Mouse (Mus musculus) T-helper 1 cell (primary cell): ENCODE results near the gene Krt34.

Source experiments
- in situ Hi-C: fragments of 300-600 bp; cut with MboI, MseI; formaldehyde crosslinking; loops from one replicate; pipeline ENCODE4 v1.15.1; 2025; ENCODE audit warnings: high pct_unique_total_duplicates

Gene Krt34

GRCm38 (mm10) chr11:100041454-100041853 is at the start of gene Krt34:
Gene Krt34, minus strand, starts transcription at chr11:100041554.
- in situ Hi-C loops: loop anchor here (25.0 kb wide), 1 partner anchor 954 kb away; the partner anchor contains the start of gene Tns4

DNA sequence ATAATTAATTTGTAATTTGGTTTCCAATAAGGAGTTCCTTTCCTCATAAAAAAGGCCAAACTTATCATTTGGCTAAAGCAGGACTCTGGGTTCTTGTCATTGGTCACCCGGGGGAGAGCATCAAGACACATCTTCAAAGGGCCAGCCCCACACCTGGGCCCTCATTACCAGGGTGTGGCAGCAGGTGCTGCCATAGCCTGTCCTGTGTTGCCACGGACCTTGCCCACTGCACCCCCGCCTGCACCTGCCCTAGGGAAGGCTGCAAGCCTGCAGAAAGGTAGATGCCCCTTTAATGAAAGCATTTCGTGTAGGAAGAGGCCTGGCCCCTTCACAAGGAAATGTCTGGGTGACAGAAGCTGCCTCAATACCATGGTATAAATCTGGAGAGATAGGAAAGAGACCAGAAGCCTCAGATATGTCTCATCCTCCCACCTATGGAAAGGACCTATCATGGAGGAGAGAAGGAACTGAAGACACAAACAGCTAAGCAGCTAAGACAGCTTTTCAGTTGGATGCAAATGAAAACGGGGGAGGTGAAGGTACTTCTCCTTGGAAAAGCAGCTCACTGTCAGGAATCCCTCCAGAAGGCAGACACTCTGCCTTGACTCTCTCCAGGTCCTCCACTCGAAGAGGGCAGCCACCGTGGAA is 47.1 kb upstream of the Krt34 start:
- in situ Hi-C loops: no loop called here

DNA sequence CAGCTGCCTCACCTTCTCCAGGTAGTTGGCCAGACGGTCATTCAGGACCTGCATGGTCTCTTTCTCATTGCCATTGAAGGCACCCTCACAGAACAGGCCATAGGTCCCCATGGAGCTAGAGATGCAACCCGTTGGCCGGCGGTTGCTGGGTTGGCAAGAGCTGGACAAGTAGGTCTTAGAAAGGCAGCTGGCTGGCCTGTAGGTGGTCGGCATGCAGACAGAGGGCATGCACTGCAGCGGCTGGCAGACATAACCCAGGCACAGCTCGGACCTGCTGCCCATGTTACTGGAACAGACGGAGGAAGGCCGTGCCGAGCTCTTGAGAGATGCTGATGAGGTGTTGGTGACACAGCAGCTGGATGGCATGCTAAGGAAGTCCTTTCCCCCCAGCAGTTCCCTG is 46.5 kb upstream of the Krt34 start, which contains the start of gene Krt32:
Gene Krt32, minus strand, starts transcription at position 366 of the 400 bp plus-strand sequence.
- in situ Hi-C loops: no loop called here

DNA sequence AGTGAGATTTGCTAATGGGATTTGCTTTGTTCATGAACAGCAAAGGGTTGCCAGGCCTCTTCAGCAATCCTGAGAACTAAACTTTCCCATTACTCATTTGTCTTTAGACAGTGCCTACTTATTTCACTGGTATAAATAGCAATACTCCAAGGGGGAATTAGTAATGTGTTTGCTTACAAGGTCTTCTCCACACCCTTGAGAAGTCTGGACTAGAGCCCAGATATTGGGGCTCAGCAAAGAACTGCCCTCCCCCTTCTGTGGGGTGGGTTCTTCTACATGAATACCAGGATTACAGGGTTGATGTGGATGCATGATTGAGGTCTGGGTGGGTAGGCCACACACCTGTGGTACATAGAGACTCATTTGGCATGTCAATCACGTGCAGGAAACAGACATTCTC is 32.5 kb upstream of the Krt34 start:
- in situ Hi-C loops: no loop called here

DNA sequence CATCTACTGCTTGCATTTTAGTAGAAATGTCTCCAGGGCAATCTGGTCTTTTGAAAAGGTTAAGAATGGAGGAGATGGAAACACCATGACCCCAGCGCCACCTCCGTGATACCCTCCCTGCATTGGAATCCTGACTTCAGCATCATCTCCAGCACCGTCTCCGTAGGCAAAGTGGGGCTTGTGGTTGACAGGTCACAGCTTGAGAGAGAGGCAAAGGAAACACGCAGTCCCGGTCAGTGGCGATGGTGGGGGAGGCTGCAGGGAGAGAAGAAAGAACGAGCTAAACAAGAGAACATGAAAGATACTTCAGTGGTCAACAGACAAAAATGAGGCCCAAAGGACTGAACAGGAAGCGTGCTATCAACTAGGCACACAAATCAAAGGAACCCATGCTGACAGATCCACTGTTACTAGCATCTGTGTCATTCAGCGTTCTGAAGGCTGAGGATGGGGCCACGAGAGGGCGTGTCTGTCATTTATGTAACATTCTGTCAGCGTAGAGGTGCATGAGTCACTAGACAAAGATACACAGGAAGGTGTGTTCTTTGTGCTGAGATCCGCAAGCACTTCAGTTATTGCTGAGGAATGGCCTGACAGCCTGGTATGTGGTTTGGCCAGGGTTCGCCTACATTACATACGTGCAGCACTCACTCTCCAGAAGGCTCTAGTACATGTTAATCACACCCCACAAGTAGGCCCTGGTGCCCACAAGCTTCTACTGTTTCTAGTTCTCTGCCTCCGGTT is 26.1 kb upstream of the Krt34 start:
- in situ Hi-C loops: no loop called here

DNA sequence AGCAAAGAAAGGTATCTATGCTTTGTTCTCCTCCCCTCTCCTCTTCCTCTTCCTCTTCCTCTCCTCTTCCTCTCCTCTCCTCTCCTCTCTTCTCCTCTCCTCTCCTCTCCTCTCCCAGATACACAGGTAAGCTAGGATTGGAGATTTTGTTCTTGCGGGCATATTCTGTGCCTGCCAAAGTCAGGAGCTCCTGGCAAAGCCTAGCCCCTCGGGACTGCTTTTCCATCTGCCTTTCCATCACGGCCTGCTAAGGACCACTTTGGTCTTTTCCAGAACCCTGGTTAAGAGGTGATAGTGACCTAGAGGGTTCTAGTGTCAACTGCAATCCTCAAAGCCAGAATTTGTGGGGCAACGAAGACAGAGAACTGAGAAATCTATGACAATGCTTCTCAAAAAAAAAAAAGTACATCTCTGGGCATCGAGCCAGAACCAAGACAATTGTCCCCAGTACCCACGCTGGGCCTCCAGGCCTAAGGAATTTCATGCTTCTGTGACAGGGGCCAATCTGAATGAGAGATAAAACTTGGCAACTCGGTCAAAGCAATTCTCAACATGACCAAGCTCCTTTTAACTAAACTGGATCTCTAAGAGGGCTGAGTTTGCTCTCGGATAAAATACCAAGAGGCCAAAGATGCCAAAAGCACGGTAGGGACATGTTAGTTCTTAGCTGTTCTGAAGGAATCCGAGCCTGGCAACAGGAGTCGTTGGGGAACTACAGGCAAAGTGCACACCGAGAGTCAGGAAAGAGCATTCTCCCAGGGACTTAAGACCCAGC is 25.1 kb upstream of the Krt34 start:
- in situ Hi-C loops: no loop called here

DNA sequence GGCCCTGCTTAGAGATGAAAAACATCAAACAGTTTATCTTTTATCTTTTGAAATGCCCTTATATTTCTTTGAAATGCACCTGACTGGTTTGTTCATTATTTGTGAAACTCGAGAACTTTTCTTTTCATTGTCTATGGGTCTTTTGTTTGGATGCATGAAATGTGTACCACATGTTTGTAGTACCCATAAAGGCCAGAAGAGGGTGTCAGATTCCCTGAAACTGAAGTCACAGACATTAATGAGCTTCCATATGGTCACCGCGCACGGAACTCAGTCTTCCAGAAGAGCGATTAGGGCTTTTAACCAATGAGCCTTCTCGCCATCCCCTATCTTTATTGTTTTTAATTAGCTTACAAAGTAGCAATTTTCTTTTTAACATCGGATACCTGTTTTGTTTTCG is 17.5 kb upstream of the Krt34 start:
- in situ Hi-C loops: no loop called here

GRCm38 (mm10) chr11:100055686-100056655 is 14.6 kb upstream of the Krt34 start:
- in situ Hi-C loops: no loop called here

- in situ Hi-C loops: no loop called here
Measured at GRCm38 (mm10) chr11:100050451-100050850, 9.1 kb upstream of the Krt34 start, which contains the start of gene Krt31. Gene Krt31, minus strand, starts transcription at chr11:100050551.

DNA sequence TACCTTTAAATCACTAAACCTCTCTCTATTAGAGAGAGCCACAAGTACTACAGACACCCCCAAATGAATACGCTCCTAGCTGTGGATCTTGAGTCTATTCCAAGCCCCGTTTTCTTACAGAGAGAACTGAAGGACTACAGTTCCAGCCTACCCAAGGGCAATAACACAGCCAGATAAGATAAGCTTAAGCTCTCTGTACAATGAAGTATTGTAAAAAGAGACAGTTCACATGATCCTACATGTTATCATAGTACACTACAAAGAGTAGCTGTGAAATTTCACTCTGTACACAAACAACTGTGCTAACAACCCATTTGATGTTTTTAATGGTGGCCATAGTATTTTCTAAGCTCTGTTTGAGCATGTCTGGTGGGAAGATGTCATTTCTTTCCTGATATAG is 5.8 kb upstream of the Krt34 start:
- in situ Hi-C loops: loop anchor here (25.0 kb wide), 1 partner anchor 960 kb away; the partner anchor contains the start of gene Tns4

DNA sequence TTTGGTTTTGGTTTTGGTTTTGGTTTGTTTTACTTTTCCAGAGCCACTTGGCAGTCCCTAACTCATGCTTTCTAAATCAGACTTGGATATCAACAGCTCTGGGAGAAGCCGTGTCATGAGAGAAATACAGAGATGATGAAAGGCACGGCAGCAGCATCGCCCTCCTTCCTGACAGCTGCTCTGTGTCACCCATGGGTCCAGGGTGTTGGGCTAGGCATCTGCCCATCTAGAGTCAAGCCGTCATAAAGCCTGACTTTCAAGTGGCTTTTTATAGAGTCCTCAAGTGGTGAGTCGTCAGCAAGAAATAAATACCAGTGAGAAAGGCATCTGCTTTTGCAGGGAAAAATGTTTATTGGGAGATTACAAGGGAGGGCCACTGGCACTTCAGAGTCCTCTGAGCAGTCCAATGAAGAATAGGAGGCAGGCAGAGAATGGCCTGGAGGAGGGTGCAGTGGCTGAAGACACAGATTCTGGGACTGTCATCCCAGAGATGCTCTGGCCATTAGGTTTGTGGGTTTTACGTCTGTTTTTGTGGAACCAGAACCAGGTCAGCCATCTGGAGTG is 5.0 kb upstream of the Krt34 start:
- in situ Hi-C loops: loop anchor here (25.0 kb wide), 1 partner anchor 959 kb away; the partner anchor contains the start of gene Tns4

- in situ Hi-C loops: loop anchor here (5.0 to 25.0 kb wide), 2 partner anchors 72 to 942 kb away; partner anchors contain the start of gene Tns4
Measured at GRCm38 (mm10) chr11:100029768-100030167, 11.6 kb downstream of the Krt34 start, which contains the start of gene Krt33b. Gene Krt33b, minus strand, starts transcription at chr11:100029868.

- in situ Hi-C loops: no loop called here
Measured at GRCm38 (mm10) chr11:100021438-100021837, 19.9 kb downstream of the Krt34 start.

DNA sequence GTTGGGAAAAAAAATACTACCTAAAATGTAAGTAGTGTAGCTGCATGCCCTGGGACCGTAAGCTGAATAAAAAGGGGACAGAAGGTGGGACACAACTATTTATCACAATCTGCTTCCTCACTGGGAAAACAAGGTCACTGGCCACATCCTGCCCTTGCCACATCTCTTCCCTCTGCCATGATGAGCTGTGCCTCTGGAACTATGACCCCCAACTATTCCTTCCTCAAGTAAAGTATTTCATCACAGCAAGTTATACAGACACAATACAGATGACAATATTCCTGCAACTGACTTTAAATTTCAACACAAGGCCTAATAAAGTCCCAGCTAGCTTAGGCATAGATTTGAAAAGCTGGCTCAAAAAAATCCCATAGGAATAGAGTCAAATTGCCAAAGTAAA is 21.9 kb downstream of the Krt34 start:
- in situ Hi-C loops: no loop called here

DNA sequence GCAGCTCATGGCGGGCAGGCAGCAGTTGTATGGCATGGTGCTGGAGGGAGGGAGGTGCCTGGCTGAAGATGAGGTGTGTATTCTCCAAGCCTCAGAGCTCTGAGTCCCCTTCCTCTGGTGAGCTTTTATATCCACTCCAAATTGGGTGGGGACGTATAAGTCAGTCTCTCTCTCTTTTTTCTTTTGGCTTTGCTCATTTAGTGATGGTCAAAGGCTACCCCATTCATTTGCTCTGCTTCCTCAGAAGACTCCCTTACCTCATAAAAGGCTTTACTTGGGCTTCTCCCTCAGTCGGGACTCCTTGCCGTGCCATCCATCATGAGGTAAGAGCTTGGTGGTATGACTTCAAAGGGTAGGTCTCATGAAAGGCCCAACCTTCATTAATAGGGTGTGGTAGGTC is 25.2 kb downstream of the Krt34 start, which contains the start of gene Krt33a:
Gene Krt33a, minus strand, starts transcription at position 101 of the 400 bp plus-strand sequence.
- in situ Hi-C loops: no loop called here

DNA sequence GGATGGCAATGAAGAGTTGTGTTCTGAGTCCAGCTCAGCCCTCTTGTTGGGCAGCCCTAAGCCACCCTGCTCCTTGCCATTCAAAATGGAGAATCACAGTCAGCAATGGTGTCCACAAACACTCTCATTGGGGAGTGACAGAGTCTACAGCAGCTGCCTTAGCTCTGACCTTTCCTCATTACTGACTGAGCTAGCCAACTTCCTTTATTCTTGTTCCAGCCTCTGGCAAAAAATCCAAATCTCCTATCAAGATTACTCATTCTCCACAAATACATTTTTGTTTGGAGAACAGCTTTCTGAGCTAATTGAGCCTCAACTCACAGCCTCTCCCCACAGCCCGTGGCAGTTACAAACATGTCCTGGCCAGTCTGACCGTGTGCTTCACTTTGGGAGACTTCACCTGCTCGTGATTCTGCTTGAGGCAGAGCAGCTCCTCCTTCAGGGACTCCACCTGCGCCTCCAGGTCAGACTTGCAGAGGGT is 27.6 kb downstream of the Krt34 start:
- in situ Hi-C loops: no loop called here

- in situ Hi-C loops: no loop called here
Measured at GRCm38 (mm10) chr11:100010682-100011081, 30.7 kb downstream of the Krt34 start.

DNA sequence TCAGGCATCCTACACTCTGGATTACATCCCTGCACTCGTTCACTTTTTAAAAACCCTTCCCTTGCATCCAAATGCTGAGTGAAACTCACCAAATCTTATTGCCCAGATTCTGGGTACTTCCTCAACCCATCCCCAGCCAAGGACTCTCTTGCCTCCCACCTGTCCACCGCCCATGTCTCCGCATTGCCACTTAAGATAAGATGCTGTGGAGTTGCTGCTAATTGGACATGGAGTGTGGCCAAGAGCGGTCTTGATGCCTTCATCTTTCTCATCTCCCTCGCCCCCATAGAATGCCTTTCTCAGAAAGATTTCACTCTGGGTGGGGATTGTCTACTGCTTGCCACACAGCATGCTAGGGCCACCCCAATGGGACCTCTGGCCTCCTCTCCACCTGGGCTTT is 33.0 kb downstream of the Krt34 start:
- in situ Hi-C loops: no loop called here

DNA sequence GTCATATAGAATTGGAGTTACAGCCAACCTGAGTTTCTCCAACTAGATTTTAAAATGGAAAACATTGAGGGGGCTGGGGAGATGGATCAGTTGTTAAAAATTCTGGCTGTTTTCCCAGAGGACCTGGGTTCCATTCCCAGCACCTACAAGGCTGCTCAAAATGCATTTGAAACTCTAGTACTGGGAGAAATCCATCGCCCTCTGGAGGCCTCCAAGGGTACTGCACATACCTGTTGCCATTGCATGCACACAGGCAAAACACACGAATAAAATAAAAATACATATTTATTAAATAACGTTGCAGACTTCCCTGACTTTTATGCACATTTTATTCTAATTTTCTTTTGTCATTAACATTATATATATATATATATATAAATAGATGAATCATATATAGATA is 34.7 kb downstream of the Krt34 start:
- in situ Hi-C loops: no loop called here

GRCm38 (mm10) chr11:100005905-100006304 is 35.4 kb downstream of the Krt34 start:
- in situ Hi-C loops: no loop called here
